Mouse (Mus musculus) stomach, postnatal 0 days (tissue): Measurements from ENCODE around the gene Dlg2. TPM values are rescaled to one million over a fixed set of nuclear protein-coding genes. Genes with fewer than 3 reads are reported as not detected.

Experiments used
- ATAC-seq: fragments of 200-750 bp; cut with Nextera tagmentation; 2 replicates; pipeline ENCODE4 v1.8.0; 2017; ENCODE audit not compliant: low FRiP score, low TSS enrichment
- DNase-seq: peaks from one replicate; pipeline ENCODE4 v3.0.0-alpha.2; 2016; ENCODE audit warnings: low spot score
- H3K27ac ChIP-seq: fragments of 300-500 bp; sonication (generic); replicated peaks from 2 replicates; pipeline ENCODE4 v1.5.1; 2014; ENCODE audit warnings: mild to moderate bottlenecking, control low read depth
- H3K27me3 ChIP-seq: fragments of 300-500 bp; sonication (generic); 2 replicates; pipeline ENCODE4 v1.6.1; 2014; ENCODE audit warnings: low read length; ENCODE audit not compliant: control insufficient read depth, insufficient read depth
- H3K36me3 ChIP-seq: fragments of 300-500 bp; sonication (generic); 2 replicates; pipeline ENCODE4 v1.6.1; 2014; ENCODE audit warnings: low read length, mixed read lengths; ENCODE audit not compliant: control insufficient read depth, insufficient read depth
- H3K4me1 ChIP-seq: fragments of 300-500 bp; sonication (generic); replicated peaks from 2 replicates; pipeline ENCODE4 v1.6.1; 2014; ENCODE audit warnings: antibody characterized with exemption; ENCODE audit not compliant: control insufficient read depth, insufficient read depth
- H3K4me2 ChIP-seq: fragments of 300-500 bp; sonication (generic); replicated peaks from 2 replicates; pipeline ENCODE4 v1.6.1; 2014; ENCODE audit warnings: low read depth, mild to moderate bottlenecking, control low read depth, moderate library complexity
- H3K4me3 ChIP-seq: fragments of 300-500 bp; sonication (generic); 2 replicates; pipeline ENCODE4 v1.5.1; 2014; ENCODE audit warnings: low read depth, low read length, control low read depth
- H3K9ac ChIP-seq: fragments of 300-500 bp; sonication (generic); 2 replicates; pipeline ENCODE4 v1.6.1; 2014; ENCODE audit warnings: mild to moderate bottlenecking, low read length, control low read depth, mixed read lengths
- H3K9me3 ChIP-seq: fragments of 300-500 bp; sonication (generic); 2 replicates; pipeline ENCODE4 v1.6.1; 2016; ENCODE audit warnings: low read length; ENCODE audit not compliant: control insufficient read depth
- CTCF ChIP-seq: IDR thresholded peaks from 2 replicates; pipeline ENCODE4 v1.5.1; 2016; ENCODE audit warnings: antibody characterized with exemption, low read depth, mild to moderate bottlenecking, moderate library complexity
- EP300 ChIP-seq: optimal IDR thresholded peaks from 2 replicates; pipeline ENCODE3; 2016; ENCODE audit warnings: antibody characterized with exemption
- WGBS: fragments of 180-500 bp; shearing (Covaris S2); extraction: QIAGEN DNeasy Blood & Tissue Kit; methylation state at CpG from one replicate; pipeline ENCODE4 v1.1.7; 2014; 5-methylcytosine and 5-hydroxymethylcytosine counted together
- polyA plus RNA-seq: library from polyadenylated mRNA; unstranded; fragments of >200 nt; fragmentation: Nextera tagmentation; extraction: Ambion mirVana; gene quantifications from 2 replicates; pipeline ENCODE4 v1.2.1, GENCODE M21; 2015

The Dlg2 gene
- polyA plus RNA-seq, 1 experiment from 2014 or later = 12.8 TPM

- Histone ChIP-seq H3K9me3 (no peaks in the 10 kb centered on the region), H3K36me3 (no peaks in the 10 kb centered on the region), H3K4me3 (no peak overlapping the region), H3K4me1 (no peaks in the 10 kb centered on the region), H3K4me2 (no peak overlapping the region), H3K9ac (no peak overlapping the region), H3K27ac (no peak overlapping the region), H3K27me3 (no peaks in the 10 kb centered on the region)
- TF ChIP-seq EP300 (no peak), CTCF (no peak)
- ATAC-seq = no peak
- DNase-seq = no peak
Measured at GRCm38 (mm10) chr7:92220619-92221018, 1744.1 kb downstream of the Dlg2 start.

GRCm38 (mm10) chr7:92234476-92235202 is 1758.2 kb downstream of the Dlg2 start:
- no peaks in the 10 kb centered on the region for H3K36me3 ChIP-seq
- DNase-seq (no peak), ATAC-seq (no peak)
- H3K27me3 ChIP-seq = no peaks in the 10 kb centered on the region
- H3K4me2 ChIP-seq = no peak overlapping the region
- WGBS = 69% methylated on average over 11 of the region's 11 CpGs
- no peak overlapping the region for H3K27ac ChIP-seq
- no peaks in the 10 kb centered on the region for H3K4me1 ChIP-seq
- H3K9ac ChIP-seq = no peak overlapping the region
- no peaks in the 10 kb centered on the region for H3K9me3 ChIP-seq
- no peak for TF ChIP-seq CTCF
- TF ChIP-seq EP300 = no peak
- H3K4me3 ChIP-seq = no peak overlapping the region

- WGBS = 54% methylated on average over 12 of the region's 12 CpGs
- Histone ChIP-seq H3K27me3 (no peaks in the 10 kb centered on the region), H3K9ac (no peak overlapping the region), H3K4me2 (no peak overlapping the region), H3K9me3 (no peaks in the 10 kb centered on the region), H3K27ac (no peak overlapping the region), H3K4me3 (no peak overlapping the region), H3K36me3 (no peaks in the 10 kb centered on the region), H3K4me1 (no peaks in the 10 kb centered on the region)
- no peak for TF ChIP-seq EP300
- ATAC-seq (no peak), DNase-seq (no peak)
Measured at GRCm38 (mm10) chr7:92235541-92236031, 1759.1 kb downstream of the Dlg2 start.

GRCm38 (mm10) chr7:92240908-92241307 is 1764.4 kb downstream of the Dlg2 start:
- TF ChIP-seq EP300 = no peak
- ATAC-seq = no peak
- no peak overlapping the region for H3K4me2 ChIP-seq
- DNase-seq = no peak
- H3K27me3 ChIP-seq = no peaks in the 10 kb centered on the region
- H3K4me1 ChIP-seq = no peaks in the 10 kb centered on the region
- no peaks in the 10 kb centered on the region for H3K9me3 ChIP-seq
- WGBS = 92% methylated on average over 2 of the region's 2 CpGs
- H3K4me3 ChIP-seq = no peak overlapping the region
- H3K9ac ChIP-seq = no peak overlapping the region
- no peaks in the 10 kb centered on the region for H3K36me3 ChIP-seq
- no peak overlapping the region for H3K27ac ChIP-seq

- TF ChIP-seq EP300 = no peak
- TF ChIP-seq CTCF = no peak
- WGBS = 92% methylated on average over 3 of the region's 3 CpGs
- Histone ChIP-seq H3K27ac (no peak overlapping the region), H3K4me2 (no peak overlapping the region), H3K4me3 (no peak overlapping the region), H3K36me3 (no peaks in the 10 kb centered on the region), H3K4me1 (no peaks in the 10 kb centered on the region), H3K27me3 (no peaks in the 10 kb centered on the region), H3K9me3 (no peaks in the 10 kb centered on the region), H3K9ac (no peak overlapping the region)
- no peak for DNase-seq
- no peak for ATAC-seq
Measured at GRCm38 (mm10) chr7:92247594-92247993, 1771.1 kb downstream of the Dlg2 start.

- no peak for ATAC-seq
- H3K4me3 ChIP-seq = no peak overlapping the region
- no peaks in the 10 kb centered on the region for H3K36me3 ChIP-seq
- no peak overlapping the region for H3K9ac ChIP-seq
- no peaks in the 10 kb centered on the region for H3K9me3 ChIP-seq
- H3K27me3 ChIP-seq = no peaks in the 10 kb centered on the region
- no peak for DNase-seq
- H3K4me2 ChIP-seq = no peak overlapping the region
- H3K4me1 ChIP-seq = no peaks in the 10 kb centered on the region
- H3K27ac ChIP-seq = no peak overlapping the region
- TF ChIP-seq CTCF (no peak), EP300 (no peak)
- WGBS = 51% methylated on average over 5 of the region's 5 CpGs
Measured at GRCm38 (mm10) chr7:92248619-92249018, 1772.1 kb downstream of the Dlg2 start.
